Mouse (Mus musculus) heart, adult 9 months (tissue): ENCODE data around the gene Ugcg.
"Not testable (repeated sequence)": the region's sequence is repeated elsewhere in the genome, so short reads cannot be mapped to it uniquely, and the experiment has no call there.

Source experiments
- DNase-seq, 2 experiments: peaks; one replicate each; pipeline ENCODE4 v3.0.0; 2022; ENCODE audit warnings: low spot score in 2 of 2

Gene Ugcg

GRCm38 (mm10) chr4:59257866-59258265 lies 68.8 kb downstream of the Ugcg start:
- DNase-seq, result no peak

GRCm38 (mm10) chr4:59258771-59259170 lies 69.7 kb downstream of the Ugcg start:
- DNase-seq, result no peak

- DNase-seq, result no peak
These were observed 70.7 kb downstream of the Ugcg start for GRCm38 (mm10) chr4:59259806-59260205.

- no peak for DNase-seq
These were observed 71.9 kb downstream of the Ugcg start for GRCm38 (mm10) chr4:59260871-59261515.

- not testable (repeated sequence) for DNase-seq
These were observed 72.5 kb downstream of the Ugcg start for GRCm38 (mm10) chr4:59261582-59261981.

GRCm38 (mm10) chr4:59262156-59262555 lies 73.1 kb downstream of the Ugcg start:
- DNase-seq, result no peak

- DNase-seq, result no peak
These were observed 74.4 kb downstream of the Ugcg start for GRCm38 (mm10) chr4:59263418-59263817.

- DNase-seq, result no peak
These were observed 75.6 kb downstream of the Ugcg start for GRCm38 (mm10) chr4:59264611-59265095.

GRCm38 (mm10) chr4:59265182-59265581 lies 76.1 kb downstream of the Ugcg start:
- no peak for DNase-seq

GRCm38 (mm10) chr4:59265631-59266030 lies 76.6 kb downstream of the Ugcg start:
- no peak for DNase-seq
